Mouse (Mus musculus) kidney, adult 8-10 months (tissue): ENCODE data around the gene Olfr1199.

Experiments
- DNase-seq, 2 experiments: peaks; one replicate each; pipeline ENCODE4 v3.0.0; 2022

Gene Olfr1199

GRCm38 (mm10) chr2:88760369-88760768, at the start of gene Olfr1199:
Gene Olfr1199 (minus strand): TSS chr2:88760469.
- no peak for DNase-seq

- no peak for DNase-seq
Observed at GRCm38 (mm10) chr2:88792736-88793135, 32.5 kb upstream of the Olfr1199 start, which contains the start of gene Olfr1201. Gene Olfr1201 (plus strand): TSS chr2:88793036.

GRCm38 (mm10) chr2:88770388-88770787, 10.1 kb upstream of the Olfr1199 start, which contains the start of gene Olfr1200:
Gene Olfr1200 (minus strand): TSS chr2:88770488.
- no peak for DNase-seq

- no peak for DNase-seq
Observed at GRCm38 (mm10) chr2:88751270-88751669, 9.0 kb downstream of the Olfr1199 start, which contains the start of gene Olfr1198. Gene Olfr1198 (minus strand): TSS chr2:88751370.

GRCm38 (mm10) chr2:88743379-88743778, 16.9 kb downstream of the Olfr1199 start:
- no peak for DNase-seq

- DNase-seq = no peak
Observed at GRCm38 (mm10) chr2:88732266-88732665, 28.0 kb downstream of the Olfr1199 start, which contains the start of gene Olfr1197. Gene Olfr1197 (minus strand): TSS chr2:88732366.

- no peak for DNase-seq
Observed at GRCm38 (mm10) chr2:88704497-88704896, 55.8 kb downstream of the Olfr1199 start, which contains the start of gene Olfr1196. Gene Olfr1196 (minus strand): TSS chr2:88704597.
